Mouse (Mus musculus): ENCODE data around the gene S100a14.

The S100a14 gene

DNA sequence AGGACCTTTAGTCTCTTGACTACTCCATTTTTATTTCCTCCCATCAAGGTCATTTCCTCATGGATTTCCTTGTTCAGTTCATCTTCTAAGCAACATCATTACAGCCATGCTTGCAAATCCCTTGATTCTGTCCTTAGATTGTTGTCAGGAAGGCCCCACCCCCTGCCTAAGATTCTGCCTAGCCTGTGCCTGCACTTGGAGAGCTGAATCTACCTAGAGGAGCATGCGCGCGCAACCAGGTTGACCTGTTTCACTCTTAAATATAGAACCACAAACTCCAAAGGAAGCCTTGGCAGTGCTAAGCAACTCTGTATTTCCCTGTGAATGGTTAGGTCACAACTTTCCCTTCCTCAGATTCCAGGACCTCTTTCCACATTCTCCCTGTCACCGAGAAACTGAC lies 8.9 kb upstream of the S100a14 start:
- DNase-seq (ENCODE audit: low read depth, low spot score) = no peak

DNA sequence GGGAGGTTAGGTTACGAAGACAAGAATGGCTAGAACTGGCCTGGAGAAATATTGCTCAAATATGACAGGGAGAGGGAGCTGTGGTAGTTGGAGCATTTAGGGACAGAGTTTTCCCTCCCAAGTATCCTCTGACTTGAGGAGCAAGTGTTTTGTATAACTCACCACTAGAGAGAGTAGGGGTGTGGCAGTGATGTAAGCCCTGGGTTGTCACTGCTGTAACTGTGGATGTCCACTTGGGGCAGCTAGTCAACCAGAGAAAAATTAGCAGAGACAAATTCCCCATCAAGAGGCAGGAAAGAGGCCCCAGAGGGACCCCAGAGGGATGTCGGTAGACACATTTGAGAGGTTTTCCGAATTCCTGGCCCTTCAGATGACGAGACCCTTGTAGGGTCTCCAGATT lies 1.2 kb upstream of the S100a14 start:
- peak; percentile 49 for DNase-seq (ENCODE audit: low read depth, low spot score)

DNA sequence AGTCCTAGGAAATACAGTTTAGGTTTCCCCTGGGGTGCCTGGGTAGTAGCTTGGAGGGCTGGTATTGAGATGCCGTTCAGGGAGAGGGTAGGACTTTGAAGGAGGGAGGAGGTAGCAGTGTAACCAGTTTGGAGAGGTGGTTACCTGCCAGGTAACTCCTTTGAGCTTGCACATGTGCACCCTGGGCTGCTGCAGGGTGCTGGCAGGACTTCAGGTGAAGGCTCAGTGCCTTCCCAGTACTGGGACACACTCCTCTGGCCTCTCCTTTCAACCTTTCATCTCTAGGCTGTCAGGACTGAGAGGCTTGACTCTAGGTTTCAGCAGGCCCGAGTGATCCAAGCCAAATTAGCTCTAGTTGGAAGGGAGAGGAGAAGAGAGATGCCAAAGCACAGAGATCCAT lies 580 bp upstream of the S100a14 start:
- DNase-seq (ENCODE audit: low read depth, low spot score) = no peak

DNA sequence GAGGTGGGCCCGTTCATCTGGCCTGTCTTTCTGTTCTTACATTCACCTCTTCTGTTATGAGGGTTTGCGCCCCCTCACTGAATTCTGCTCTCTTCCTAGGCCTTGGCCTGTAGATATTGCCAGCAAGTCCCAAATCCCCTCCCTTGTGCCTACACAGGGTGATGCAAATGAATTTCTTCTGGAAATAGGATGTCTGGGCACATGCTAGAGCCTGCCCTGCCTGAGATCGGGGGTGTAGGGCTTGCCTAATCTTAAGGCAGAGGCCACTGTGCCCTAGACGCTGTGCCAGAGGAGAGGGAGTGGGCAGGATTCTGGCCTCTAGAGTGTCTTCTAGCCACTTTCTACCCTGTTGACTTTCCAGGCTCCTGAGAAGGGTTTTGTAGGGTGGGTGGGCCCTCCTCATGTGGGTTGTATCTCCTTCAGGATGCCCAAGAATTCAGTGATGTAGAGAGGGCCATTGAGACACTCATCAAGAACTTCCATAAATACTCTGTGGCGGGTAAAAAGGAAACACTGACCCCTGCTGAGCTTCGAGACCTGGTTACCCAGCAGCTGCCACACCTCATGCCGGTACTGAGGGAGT lies 726 bp downstream of the S100a14 start:
- DNase-seq (ENCODE audit: low read depth, low spot score) = no peak

DNA sequence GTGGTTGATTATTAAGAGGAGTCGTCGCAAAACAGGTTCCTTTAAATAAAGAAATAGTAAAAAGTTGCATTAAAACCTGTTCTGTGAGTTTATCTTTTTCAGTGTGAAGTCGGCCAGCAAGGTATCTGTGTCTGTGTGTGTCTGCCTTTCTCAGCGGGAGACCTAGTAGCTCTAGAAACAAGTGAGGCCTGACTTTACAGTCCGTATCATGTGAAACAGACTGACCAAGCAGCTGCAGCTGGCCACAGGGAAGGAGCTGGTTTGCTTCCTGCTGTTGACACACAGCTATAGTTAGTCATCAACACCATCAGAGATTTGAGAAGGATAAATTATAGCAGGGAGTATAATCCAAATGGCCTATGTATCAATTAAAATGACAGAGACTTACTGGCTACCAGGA lies 5.1 kb downstream of the S100a14 start:
- no peak for DNase-seq (ENCODE audit: low read depth, low spot score)

DNA sequence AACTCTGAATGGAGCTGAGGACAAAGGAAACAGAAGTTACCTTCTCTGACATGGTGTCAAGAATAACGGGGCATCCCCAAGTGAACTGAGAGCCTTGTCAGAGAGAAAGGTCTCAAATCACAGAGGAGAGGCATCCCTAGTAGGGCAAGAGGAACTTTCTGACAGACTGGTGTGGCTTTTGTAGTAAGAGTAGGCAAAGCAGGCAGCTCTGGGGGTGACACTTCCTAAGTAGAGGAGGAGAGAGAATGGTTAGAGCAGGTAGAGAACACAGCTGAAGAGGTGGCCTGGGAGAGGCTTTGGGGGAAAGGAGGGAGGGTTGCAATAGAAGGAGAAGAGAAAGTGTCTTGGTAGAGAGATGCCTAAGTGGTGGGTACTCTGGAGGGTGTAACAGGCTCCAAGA lies 8.8 kb downstream of the S100a14 start:
- no peak for DNase-seq (ENCODE audit: low read depth, low spot score)

DNA sequence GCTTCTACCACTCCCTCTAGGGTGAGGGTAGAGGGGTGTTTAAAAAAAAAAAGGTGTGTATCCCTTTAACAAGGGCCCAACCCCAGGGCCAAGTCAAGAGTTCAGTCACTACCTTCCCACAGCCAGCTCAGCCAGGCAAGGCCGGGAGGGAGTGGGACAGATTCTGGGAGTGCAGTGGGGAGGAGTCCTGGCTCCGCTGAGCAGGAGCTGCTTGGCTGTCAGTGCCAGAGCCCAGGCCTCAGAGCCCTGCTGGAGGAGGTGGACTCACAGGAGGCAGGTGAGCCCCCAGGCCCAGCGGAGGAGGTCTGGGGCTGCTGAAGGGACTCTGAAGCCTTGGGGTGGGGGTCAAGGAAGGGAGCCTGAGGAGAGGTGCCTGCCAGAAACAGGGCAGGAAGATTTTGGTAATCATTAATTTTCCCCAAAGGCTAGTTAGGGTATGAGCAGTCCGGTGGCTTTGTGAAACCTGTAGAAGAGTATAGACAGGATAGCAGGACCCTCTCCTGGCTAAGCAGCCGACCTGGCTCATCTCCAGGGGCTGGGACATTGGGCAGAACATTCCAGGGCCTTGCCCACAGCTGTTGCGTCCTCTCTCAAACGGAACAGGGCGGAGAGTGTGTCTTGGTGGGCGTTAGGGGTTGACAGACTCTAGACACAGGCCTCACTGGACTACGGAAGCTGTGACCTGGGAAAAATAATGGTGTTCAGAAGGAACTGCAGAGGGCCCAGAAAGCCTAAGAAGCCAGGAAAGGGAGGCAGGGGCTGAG lies 10.7 kb downstream of the S100a14 start, which contains the start of gene S100a16:
Gene S100a16 (plus strand): TSS at position 114 of the 764 bp plus-strand sequence.
- DNase-seq (ENCODE audit: low read depth, low spot score) = no peak

DNA sequence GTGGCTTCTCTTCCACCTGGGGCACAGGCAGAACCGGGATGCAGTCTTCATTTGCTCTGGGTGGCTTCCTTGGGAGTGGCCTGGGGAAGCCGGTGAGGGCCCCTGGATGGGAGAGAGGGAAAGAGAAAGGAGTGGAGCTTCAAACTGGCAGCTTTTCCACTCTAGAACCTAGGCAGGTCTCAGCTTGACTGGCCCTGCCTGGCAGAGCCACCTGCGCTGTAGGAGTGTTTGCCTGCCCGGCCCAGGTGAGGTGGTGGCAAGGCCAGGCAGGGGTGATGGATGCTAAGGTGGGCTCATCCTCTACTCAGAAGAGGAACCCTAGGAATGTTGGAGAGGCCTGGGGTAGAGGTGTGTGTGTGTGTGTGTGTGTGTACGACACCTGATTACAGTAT lies 11.2 kb downstream of the S100a14 start:
- no peak for DNase-seq (ENCODE audit: low read depth, low spot score)

DNA sequence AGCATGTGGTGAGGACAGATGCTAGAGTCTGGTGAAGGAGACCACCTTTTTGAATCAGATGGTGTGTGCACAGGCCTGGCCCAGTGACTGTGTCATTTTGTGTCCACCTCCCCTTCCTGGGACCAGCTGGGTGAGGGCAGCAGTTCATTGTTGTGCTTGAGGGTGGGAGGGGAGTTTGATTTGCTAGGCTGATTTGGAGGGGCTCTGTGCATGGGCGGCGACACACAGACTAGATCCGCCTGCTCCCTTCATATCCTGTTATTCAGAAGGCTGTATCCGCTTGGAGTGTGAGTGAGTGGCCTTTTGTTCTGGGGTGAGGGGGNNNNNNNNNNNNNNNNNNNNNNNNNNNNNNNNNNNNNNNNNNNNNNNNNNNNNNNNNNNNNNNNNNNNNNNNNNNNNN lies 14.2 kb downstream of the S100a14 start:
- DNase-seq (ENCODE audit: low read depth, low spot score) = no peak

DNA sequence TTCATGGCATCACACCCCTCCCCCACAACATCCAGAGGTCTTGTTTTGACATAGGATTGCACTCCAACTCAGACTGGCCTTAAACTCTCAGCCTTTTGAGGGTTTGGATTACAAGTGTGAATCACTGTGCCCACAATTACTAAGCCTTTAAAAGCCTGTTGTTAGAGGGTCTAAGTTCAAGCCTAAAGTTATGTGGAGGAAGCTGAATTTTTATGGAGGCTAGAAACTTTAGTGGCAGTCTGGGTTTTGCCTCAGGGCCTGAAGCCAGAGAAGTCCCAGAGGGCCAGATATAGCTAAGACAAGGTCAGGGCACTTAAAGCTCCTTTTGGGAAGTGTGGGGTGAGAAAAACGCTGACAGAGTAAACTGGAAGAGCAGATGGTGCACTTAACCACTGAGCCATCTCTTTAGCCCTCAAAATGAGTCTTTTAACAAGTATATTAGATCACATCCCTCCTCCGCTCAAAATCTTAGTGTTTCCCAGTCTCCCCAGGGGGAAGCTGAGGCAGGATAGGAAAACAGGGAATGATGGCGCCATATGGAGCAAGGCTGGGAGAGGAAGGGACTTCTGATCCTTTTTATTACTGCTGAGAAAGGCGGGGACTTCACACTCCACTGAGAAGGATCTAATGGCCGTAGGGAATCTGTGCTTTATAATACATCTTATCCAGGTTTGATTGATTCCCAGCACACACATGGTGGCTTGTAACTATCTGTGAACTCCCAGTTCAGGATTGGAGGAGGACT lies 23.2 kb downstream of the S100a14 start:
- peak; percentile 12 for DNase-seq (ENCODE audit: low read depth, low spot score)

DNA sequence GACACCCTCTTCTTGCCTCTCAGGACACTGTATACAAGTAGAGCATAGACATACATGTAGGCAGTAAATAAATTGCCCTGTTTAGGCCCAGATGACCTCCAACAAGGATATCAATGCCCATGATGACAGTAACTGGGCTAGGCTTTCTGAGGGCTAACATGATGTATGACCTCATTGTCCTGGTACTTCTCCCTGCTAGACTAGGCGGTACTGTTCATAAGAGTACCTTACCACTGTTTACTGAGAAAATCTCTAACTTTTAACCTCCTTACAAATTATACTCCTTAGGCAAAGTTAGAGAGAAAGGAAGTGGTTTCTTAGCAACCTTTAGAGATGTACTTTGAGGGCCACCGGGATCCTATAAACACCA lies 23.8 kb downstream of the S100a14 start:
- DNase-seq (ENCODE audit: low read depth, low spot score) = no peak

DNA sequence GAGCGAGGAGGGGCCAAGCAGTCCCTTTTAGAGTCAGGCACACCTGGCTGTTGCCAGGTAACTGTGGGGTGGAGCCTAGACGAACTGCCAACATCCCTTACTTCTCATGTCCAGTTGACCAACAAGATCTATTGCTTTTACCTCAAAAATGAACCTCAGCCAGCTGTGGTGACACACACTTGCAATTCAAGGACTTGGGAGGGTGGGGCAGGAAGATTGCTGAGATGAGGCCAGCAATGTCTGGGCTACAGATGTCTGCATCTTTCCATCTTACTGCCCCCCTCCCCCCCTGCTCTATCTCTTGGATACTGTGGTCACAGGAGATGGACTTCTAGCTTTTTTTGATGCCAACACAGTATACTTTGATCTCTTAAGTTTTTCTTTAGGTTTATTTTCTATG lies 25.6 kb downstream of the S100a14 start:
- no peak for DNase-seq (ENCODE audit: low read depth, low spot score)

DNA sequence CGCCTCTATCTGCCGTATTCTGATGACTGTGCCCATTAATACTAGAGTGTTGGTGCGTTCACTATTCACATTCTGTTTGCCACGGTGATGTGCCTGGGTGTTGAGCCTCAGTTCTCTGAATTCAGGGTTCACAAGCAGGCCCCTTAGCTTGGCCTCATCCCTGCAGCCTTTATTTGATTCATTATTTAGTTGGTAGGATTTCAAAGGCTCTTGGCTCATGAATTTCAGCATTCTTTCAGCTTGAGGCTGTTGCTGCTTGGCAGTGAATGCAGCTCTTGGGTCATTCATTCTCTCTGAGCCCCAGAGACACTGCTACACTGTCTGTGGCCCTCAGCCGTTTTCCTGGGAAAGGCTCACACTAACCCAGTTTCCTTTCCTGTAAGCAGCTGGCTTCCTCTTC lies 29.3 kb downstream of the S100a14 start:
- peak; percentile 16 for DNase-seq (ENCODE audit: low read depth, low spot score)

DNA sequence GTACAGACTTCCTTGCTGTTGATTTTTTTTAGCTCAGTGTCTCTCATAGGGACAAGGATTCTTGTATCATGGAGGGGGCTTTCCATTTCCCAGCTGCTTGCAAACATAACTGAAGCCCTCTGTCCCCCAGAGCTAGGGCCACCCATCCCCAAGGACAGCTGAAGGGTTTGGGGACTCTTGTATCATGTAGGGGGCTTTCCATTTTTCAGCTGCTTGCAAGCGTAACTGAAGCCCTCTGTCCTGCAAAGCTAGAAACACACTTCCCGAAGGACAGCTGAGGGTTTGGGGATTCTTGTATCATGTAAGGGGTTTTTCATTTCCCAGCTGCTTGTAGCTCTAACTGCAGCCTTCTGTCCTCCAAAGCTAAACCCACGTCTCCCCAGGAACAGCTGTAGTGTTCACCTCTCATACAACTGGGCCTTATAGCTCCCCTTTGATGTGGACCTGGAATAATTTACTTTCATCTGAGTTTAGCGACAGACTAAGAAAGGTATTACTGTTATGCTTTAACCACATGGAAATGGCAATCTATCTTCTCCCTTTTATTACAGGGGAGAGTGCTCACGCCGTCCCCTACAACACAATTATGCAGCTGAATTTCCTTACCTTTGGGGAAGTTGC lies 33.5 kb downstream of the S100a14 start, which contains the start of gene S100a3:
Gene S100a3 (plus strand): TSS at position 571 of the 621 bp plus-strand sequence.
- DNase-seq (ENCODE audit: low read depth, low spot score) = no peak

DNA sequence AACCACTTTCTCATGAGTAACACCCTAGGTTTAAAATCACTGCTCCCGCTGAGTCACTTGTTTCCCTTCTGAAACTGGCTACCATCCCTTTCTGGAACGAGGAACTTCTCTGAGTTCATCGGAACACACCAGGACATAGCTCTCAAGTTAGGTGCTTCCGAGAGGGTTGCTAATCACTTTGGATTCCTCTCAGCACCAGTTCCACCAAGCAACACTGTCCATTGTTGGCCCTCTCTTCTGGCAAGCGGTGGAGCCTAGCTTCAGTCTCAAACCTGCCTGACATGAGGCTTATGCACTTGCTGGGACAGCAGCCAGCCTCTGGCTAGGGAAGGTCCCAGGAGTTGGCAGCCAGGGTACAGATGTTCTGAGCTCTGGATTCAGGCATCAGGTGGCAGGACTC lies 48.0 kb downstream of the S100a14 start:
- no peak for DNase-seq (ENCODE audit: low read depth, low spot score)

DNA sequence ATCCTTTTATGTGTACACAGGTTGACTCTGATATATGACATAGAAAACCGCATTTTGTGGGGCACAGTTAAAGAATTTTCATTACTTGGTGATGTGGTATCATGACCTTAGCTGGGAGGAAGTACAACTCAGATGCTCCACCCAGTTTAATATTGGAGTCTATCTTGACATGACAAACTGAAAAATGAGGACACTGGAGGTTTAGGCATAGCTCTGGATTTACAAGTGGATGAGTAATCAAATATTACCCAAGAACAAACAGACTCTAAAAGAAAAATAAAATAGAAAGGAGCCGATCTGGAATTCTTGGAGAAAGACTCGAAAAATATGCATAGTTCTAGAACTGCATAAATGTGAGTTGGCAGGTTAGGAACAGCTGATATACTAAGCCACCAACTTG lies 48.7 kb downstream of the S100a14 start:
- no peak for DNase-seq (ENCODE audit: low read depth, low spot score)

DNA sequence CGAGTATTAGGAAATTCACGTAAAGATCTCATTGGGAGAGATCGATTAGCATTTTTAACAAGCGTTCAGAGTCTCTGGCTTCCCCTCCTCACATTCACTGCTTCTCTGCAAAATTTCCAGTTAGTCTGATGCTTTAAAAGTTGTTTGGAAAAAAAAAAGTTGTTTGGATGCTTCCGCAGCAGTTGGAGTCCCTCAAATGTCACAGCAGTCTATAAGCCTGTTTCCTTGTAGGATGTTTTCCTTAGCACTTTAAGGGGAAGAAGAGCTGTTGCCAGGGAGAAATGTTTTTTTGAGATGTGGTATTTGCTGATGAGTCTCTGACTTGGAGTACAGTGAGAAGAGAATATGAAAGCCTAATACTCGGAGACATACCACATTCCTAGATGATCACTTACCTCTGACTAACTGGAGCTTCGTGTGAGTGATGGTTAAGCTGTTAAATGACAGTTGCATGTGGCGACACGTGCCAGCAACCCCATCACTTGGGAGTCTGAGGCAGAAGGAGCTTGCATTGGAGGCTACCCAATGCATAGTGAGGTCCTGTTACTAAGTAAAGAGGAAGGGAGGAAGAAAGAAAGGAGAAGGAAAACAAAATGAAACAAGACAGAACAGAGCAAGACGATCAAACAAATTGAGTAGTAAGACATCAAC lies 49.8 kb downstream of the S100a14 start:
- DNase-seq (ENCODE audit: low read depth, low spot score) = no peak

All from mesoderm, embryonic 11.5 days (tissue).